Mouse (Mus musculus) kidney, postnatal 0 days (tissue): ENCODE measurements at regions not wholly inside any gene's neighbourhood (a gene's known extent, or its start where the extent isn't known, plus 50 kb on each side); places are given as distances from the start of the nearest gene placed in this dataset.
A peak's percentile ranks its signal among the peaks of the same experiment; 100 is the strongest.

Source experiments
- ATAC-seq: fragments of 200-750 bp; cut with Nextera tagmentation; replicated peaks from 2 replicates; pipeline ENCODE4 v1.8.0; 2017; ENCODE audit warnings: low read depth, moderate number of reproducible peaks, moderate TSS enrichment, moderate library complexity; ENCODE audit not compliant: low FRiP score
- DNase-seq: peaks from one replicate; pipeline ENCODE4 v3.0.0-alpha.2; 2016; ENCODE audit warnings: low spot score
- H3K27ac ChIP-seq: fragments of 300-500 bp; sonication (generic); 2 replicates; pipeline ENCODE4 v1.5.1; 2014; ENCODE audit warnings: mild to moderate bottlenecking
- H3K27me3 ChIP-seq: fragments of 300-500 bp; sonication (generic); 2 replicates; pipeline ENCODE4 v1.6.1; 2014; ENCODE audit warnings: low read length, mixed read lengths; ENCODE audit not compliant: insufficient read depth
- H3K36me3 ChIP-seq: fragments of 300-500 bp; sonication (generic); 2 replicates; pipeline ENCODE4 v1.6.1; 2014; ENCODE audit warnings: low read length, mixed read lengths; ENCODE audit not compliant: insufficient read depth
- H3K4me1 ChIP-seq: fragments of 300-500 bp; sonication (generic); replicated peaks from 2 replicates; pipeline ENCODE4 v1.6.1; 2014; ENCODE audit warnings: antibody characterized with exemption, low read length, mixed read lengths; ENCODE audit not compliant: insufficient read depth
- H3K4me2 ChIP-seq: fragments of 300-500 bp; sonication (generic); 2 replicates; pipeline ENCODE4 v1.6.1; 2014; ENCODE audit warnings: mild to moderate bottlenecking, low read length, moderate library complexity, mixed read lengths
- H3K4me3 ChIP-seq: fragments of 300-500 bp; sonication (generic); replicated peaks from 2 replicates; pipeline ENCODE4 v1.5.1; 2014; ENCODE audit warnings: low read depth, low read length
- H3K9ac ChIP-seq: fragments of 300-500 bp; sonication (generic); 2 replicates; pipeline ENCODE4 v1.6.1; 2014; ENCODE audit warnings: low read depth, low read length
- H3K9me3 ChIP-seq: fragments of 300-500 bp; sonication (generic); replicated peaks from 2 replicates; pipeline ENCODE4 v1.6.1; 2016; ENCODE audit warnings: low read length, inconsistent platforms, mixed read lengths
- CTCF ChIP-seq: IDR thresholded peaks from 2 replicates; pipeline ENCODE4 v1.5.1; 2016; ENCODE audit warnings: antibody characterized with exemption, low read depth, mild to moderate bottlenecking, moderate library complexity
- WGBS: fragments of 180-500 bp; shearing (Covaris S2); extraction: QIAGEN DNeasy Blood & Tissue Kit; methylation state at CpG from one replicate; pipeline ENCODE4 v1.1.7; 2014; 5-methylcytosine and 5-hydroxymethylcytosine counted together

DNA sequence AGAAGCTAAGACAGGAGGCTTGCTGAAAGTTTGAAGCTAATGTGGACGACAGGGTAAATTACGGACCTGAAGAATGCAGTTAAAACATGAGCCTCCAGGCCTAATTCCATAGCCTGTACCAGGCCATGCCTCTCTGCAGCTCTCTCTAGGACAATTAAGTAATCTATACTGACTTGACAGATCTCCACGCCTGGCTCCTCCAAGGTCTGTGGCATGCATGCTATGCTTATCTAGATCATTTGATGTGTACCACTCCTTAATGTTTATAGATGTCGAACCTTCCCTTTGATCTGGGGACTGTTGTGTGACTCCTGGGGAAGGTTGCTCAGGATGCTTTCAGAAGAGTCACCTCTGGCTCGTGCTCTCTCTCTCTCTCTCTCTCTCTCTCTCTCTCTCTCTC is 62.2 kb upstream of the Cd55 start:
- H3K4me2 ChIP-seq = no peak overlapping the region
- no peaks in the 10 kb centered on the region for H3K27me3 ChIP-seq
- H3K9ac ChIP-seq = no peak overlapping the region
- H3K9me3 ChIP-seq = no peaks in the 10 kb centered on the region
- no peak overlapping the region for H3K27ac ChIP-seq
- H3K36me3 ChIP-seq = no peaks in the 10 kb centered on the region
- no peaks in the 10 kb centered on the region for H3K4me1 ChIP-seq
- DNase-seq (no peak), ATAC-seq (no peak)
- H3K4me3 ChIP-seq = no peak overlapping the region
- 26% methylated on average over 5 of the region's 5 CpGs for WGBS
- TF ChIP-seq CTCF = no peak

GRCm38 (mm10) chr1:130517868-130518267 is 55.3 kb upstream of the Cd55 start:
- no peak overlapping the region for H3K4me2 ChIP-seq
- H3K36me3 ChIP-seq = no peaks in the 10 kb centered on the region
- no peaks in the 10 kb centered on the region for H3K4me1 ChIP-seq
- ATAC-seq = no peak
- no peak overlapping the region for H3K27ac ChIP-seq
- no peak for DNase-seq
- H3K9ac ChIP-seq = no peak overlapping the region
- no peaks in the 10 kb centered on the region for H3K9me3 ChIP-seq
- no peak for TF ChIP-seq CTCF
- no peaks in the 10 kb centered on the region for H3K27me3 ChIP-seq
- 56% methylated on average over 5 of the region's 5 CpGs for WGBS
- no peak overlapping the region for H3K4me3 ChIP-seq

DNA sequence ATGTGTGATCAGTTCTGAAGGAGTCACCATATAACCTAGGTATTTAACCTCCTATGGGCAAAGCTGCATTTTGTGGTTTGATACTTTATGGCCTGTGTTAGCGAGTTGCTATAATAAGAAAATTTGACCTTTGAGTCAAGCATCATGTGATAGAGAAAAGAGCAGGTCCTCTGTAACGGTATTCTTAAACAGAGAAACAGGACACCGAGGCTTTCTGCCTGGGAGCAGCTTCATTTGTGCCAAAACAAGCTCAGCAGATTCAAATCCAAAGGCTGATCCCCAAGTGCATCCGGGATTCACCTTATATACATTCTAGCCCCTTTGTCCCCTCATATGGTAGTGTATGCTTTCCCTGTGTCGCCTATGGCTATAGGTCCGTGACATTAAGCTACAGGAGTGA is 54.1 kb upstream of the Cd55 start:
- no peaks in the 10 kb centered on the region for H3K27me3 ChIP-seq
- WGBS = 51% methylated on average over 6 of the region's 6 CpGs
- H3K4me2 ChIP-seq = no peak overlapping the region
- ATAC-seq (no peak), DNase-seq (no peak)
- H3K4me1 ChIP-seq = no peaks in the 10 kb centered on the region
- H3K9ac ChIP-seq = no peak overlapping the region
- H3K4me3 ChIP-seq = no peak overlapping the region
- no peak overlapping the region for H3K27ac ChIP-seq
- no peak for TF ChIP-seq CTCF
- no peaks in the 10 kb centered on the region for H3K36me3 ChIP-seq
- no peaks in the 10 kb centered on the region for H3K9me3 ChIP-seq

GRCm38 (mm10) chr1:130515316-130515715 is 52.8 kb upstream of the Cd55 start:
- no peak for TF ChIP-seq CTCF
- 55% methylated on average over 6 of the region's 6 CpGs for WGBS
- Histone ChIP-seq H3K27ac (no peak overlapping the region), H3K4me3 (no peak overlapping the region), H3K27me3 (no peaks in the 10 kb centered on the region), H3K9ac (no peak overlapping the region), H3K4me2 (no peak overlapping the region), H3K9me3 (no peaks in the 10 kb centered on the region), H3K4me1 (no peaks in the 10 kb centered on the region), H3K36me3 (no peaks in the 10 kb centered on the region)
- DNase-seq (no peak), ATAC-seq (no peak)

DNA sequence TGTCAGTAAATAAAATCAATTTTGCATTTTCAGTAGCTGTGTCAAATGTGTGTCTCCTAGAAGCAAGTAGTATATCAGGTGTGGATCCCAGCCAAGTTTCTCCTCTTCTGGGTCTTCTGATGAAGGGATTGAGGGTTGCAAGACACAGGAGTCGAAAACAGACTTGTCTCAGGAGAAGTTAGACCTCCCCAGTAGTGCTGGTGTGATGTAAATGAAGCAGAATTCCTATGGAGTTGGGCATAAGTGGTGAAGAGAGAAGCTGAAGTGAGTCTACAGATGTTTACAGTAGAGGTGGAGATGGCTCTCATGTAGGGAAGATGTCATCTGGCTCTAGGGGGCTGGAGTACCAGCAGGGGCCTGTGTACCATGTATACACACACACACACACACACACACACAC is 50.9 kb upstream of the Cd55 start:
- Histone ChIP-seq H3K27me3 (no peaks in the 10 kb centered on the region), H3K4me2 (no peak overlapping the region), H3K27ac (no peak overlapping the region), H3K4me1 (no peaks in the 10 kb centered on the region), H3K9ac (no peak overlapping the region), H3K4me3 (no peak overlapping the region), H3K36me3 (no peaks in the 10 kb centered on the region), H3K9me3 (no peaks in the 10 kb centered on the region)
- no peak for TF ChIP-seq CTCF
- DNase-seq (no peak), ATAC-seq (no peak)
- WGBS = 50% methylated on average over 1 of the region's 1 CpGs

DNA sequence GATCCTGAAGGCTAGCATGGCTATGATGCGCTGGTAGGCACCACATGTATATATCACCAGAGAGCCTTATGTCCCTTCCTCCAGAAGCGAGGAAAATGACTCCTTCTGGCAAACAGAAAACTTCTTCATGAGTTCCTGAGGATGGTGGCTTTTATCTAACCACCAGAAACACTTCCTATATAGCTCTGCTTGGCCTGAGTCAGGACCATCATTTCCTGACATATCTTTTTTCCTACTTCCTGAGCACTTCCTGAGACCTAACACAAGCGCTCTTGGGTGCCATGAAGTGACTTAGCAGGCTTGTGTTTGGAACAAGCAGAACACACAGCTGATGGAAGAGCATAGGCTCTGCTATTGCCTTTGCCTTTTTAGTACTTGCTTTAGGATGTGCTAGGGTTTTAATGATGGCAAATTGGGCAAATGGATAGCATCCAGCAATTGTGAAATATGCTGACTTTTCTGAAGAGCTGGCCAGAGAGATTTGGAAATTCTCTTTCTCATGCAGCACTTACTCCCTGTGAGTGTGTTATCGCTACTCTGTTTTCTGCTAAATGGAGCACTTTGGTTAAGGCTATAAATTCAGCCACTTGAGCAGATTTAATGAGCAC is 50.4 kb upstream of the Cd55 start:
- Histone ChIP-seq H3K4me1 (no peaks in the 10 kb centered on the region), H3K36me3 (no peaks in the 10 kb centered on the region), H3K4me3 (no peak overlapping the region), H3K27ac (no peak overlapping the region), H3K9me3 (no peaks in the 10 kb centered on the region), H3K4me2 (no peak overlapping the region), H3K9ac (no peak overlapping the region), H3K27me3 (no peaks in the 10 kb centered on the region)
- ATAC-seq (no peak), DNase-seq (peak; percentile 20)
- no peak for TF ChIP-seq CTCF
- 62% methylated on average over 4 of the region's 4 CpGs for WGBS
